Mouse (Mus musculus): Measurements from ENCODE around the gene Fam89b.

Fam89b gene

GRCm38 (mm10) chr19:5684236-5684635 is 45.2 kb downstream of the Fam89b start:
- DNase-seq (ENCODE audit: low spot score in 2 of 2): no peak

DNA sequence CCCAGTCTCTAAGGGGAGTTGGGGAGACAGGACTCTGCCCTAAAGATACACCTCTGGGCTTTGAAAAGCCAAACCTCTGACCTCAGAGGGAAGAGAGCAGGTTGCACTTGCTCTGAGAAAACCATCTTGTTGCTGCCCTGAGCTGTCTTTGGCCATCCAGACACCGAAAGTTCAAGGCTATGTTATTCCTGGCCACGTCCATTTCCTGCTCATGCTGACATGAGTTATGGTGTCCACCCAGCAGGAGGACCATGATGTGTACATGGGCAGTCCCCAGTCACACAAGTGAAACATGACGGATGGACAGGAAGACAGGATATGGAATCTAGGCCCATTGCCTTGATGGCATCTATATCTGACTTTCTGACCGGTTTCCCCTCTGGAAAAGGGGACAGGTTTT is 49.0 kb downstream of the Fam89b start:
- no peak for DNase-seq (ENCODE audit: low spot score in 2 of 2)
